Mouse (Mus musculus) myocyte (in vitro differentiated cells): ENCODE measurements around the gene Dmgdh. TPM values are rescaled to one million over a fixed set of nuclear protein-coding genes. Genes with fewer than 3 reads are reported as not detected.

Experiments used
- H3K27me3 ChIP-seq: one replicate; pipeline ENCODE4 v1.6.1; 2011; ENCODE audit not compliant: control insufficient read depth, insufficient read depth, insufficient read length
- H3K36me3 ChIP-seq: one replicate; pipeline ENCODE4 v1.6.1; 2011; ENCODE audit not compliant: control insufficient read depth, insufficient read depth
- H3K4me2 ChIP-seq: one replicate; pipeline ENCODE4 v1.6.1; 2011; ENCODE audit warnings: low read depth, control low read depth
- H3K4me3 ChIP-seq: one replicate; pipeline ENCODE4 v1.5.1; 2011; ENCODE audit warnings: mild to moderate bottlenecking, control low read depth, moderate library complexity
- H3K79me2 ChIP-seq: one replicate; pipeline ENCODE4 v1.6.1; 2011; ENCODE audit not compliant: control insufficient read depth, insufficient read depth
- H3ac ChIP-seq: one replicate; pipeline ENCODE4 v1.6.1; 2011; ENCODE audit not compliant: control insufficient read depth, insufficient read length
- CEBPB ChIP-seq: IDR thresholded peaks from 2 replicates; pipeline ENCODE4 v1.6.1; 2011; ENCODE audit warnings: mild to moderate bottlenecking, moderate library complexity; ENCODE audit not compliant: poor library complexity, insufficient read depth, severe bottlenecking
- E2F4 ChIP-seq: IDR thresholded peaks from one replicate; pipeline ENCODE4 v1.6.1; 2011; ENCODE audit warnings: mild to moderate bottlenecking, control low read depth, moderate library complexity; ENCODE audit not compliant: insufficient read depth
- MAX ChIP-seq: IDR thresholded peaks from one replicate; pipeline ENCODE4 v1.6.1; 2011; ENCODE audit warnings: low read depth, mild to moderate bottlenecking, control low read depth
- MYOD1 ChIP-seq, 3 experiments: IDR thresholded peaks; one replicate each; pipeline ENCODE4 v1.6.1; 2011; ENCODE audit warnings: control low read depth in 2 of 3, low read depth in 2 of 3, mild to moderate bottlenecking in 2 of 3, moderate library complexity in 1 of 3; ENCODE audit not compliant: insufficient read length in 2 of 3, control insufficient read depth in 1 of 3
- MYOG ChIP-seq, 3 experiments: IDR thresholded peaks; one replicate each; pipeline ENCODE4 v1.6.1; 2011; ENCODE audit warnings: control low read depth in 2 of 3, low read depth in 2 of 3, mild to moderate bottlenecking in 2 of 3; ENCODE audit not compliant: insufficient read length in 2 of 3, control insufficient read depth in 1 of 3, insufficient read depth in 1 of 3
- POLR2A ChIP-seq: IDR thresholded peaks from one replicate; pipeline ENCODE4 v1.6.1; 2011; ENCODE audit warnings: low read depth, mild to moderate bottlenecking, control low read depth, moderate library complexity; ENCODE audit not compliant: insufficient read length
- POLR2AphosphoS2 ChIP-seq: IDR thresholded peaks from one replicate; pipeline ENCODE4 v1.6.1; 2011; ENCODE audit warnings: low read depth, control low read depth; ENCODE audit not compliant: insufficient read length
- REST ChIP-seq: IDR thresholded peaks from one replicate; pipeline ENCODE4 v1.6.1; 2011; ENCODE audit warnings: mild to moderate bottlenecking, control low read depth, moderate library complexity; ENCODE audit not compliant: insufficient read depth, insufficient read length
- SRF ChIP-seq: IDR thresholded peaks from one replicate; pipeline ENCODE4 v1.6.1; 2011; ENCODE audit warnings: low read depth; ENCODE audit not compliant: control insufficient read depth, insufficient read length
- TCF12 ChIP-seq: IDR thresholded peaks from one replicate; pipeline ENCODE4 v1.6.1; 2011; ENCODE audit warnings: mild to moderate bottlenecking, control low read depth; ENCODE audit not compliant: poor library complexity, insufficient read depth, severe bottlenecking
- TCF3 ChIP-seq: IDR thresholded peaks from one replicate; pipeline ENCODE4 v1.6.1; 2011; ENCODE audit warnings: low read depth, control low read depth; ENCODE audit not compliant: insufficient read length
- USF1 ChIP-seq: IDR thresholded peaks from one replicate; pipeline ENCODE4 v1.6.1; 2011; ENCODE audit warnings: low read depth, mild to moderate bottlenecking, control low read depth, moderate library complexity
- polyA plus RNA-seq: library from polyadenylated mRNA; unstranded; fragments of >200 nt; fragmentation: generic; extraction: Trizol; gene quantifications from one replicate; pipeline ENCODE4 v1.2.1, GENCODE M21; 2012; ENCODE audit warnings: missing spikeins

Dmgdh gene
- polyA plus RNA-seq, 1 experiment = not detected

GRCm38 (mm10) chr13:93755084-93755483 is 80.9 kb downstream of the Dmgdh start:
- Histone ChIP-seq H3K4me3 (no peak overlapping the region), H3K27me3 (no peaks in the 10 kb centered on the region), H3K4me2 (no peak overlapping the region), H3K79me2 (no peaks in the 10 kb centered on the region), H3ac (no peak overlapping the region), H3K36me3 (no peaks in the 10 kb centered on the region)
- TF ChIP-seq CEBPB (peak; percentile 71), E2F4 (no peak)

GRCm38 (mm10) chr13:93756674-93757073 is 82.4 kb downstream of the Dmgdh start:
- Histone ChIP-seq H3K36me3 (no peaks in the 10 kb centered on the region), H3K4me2 (no peak overlapping the region), H3K4me3 (no peak overlapping the region), H3K79me2 (no peaks in the 10 kb centered on the region), H3ac (no peak overlapping the region), H3K27me3 (no peaks in the 10 kb centered on the region)
- TF ChIP-seq MYOG (IDR thresholded peaks at IDR 0.05; ENCODE audit: control insufficient read depth in 1 of 3, insufficient read depth in 1 of 3, insufficient read length in 2 of 3, low read depth in 2 of 3) = no peak
- no peak for TF ChIP-seq MYOD1 (IDR thresholded peaks at IDR 0.05; ENCODE audit: control insufficient read depth in 1 of 3, insufficient read length in 2 of 3, low read depth in 2 of 3)
- TF ChIP-seq TCF12 = no peak
- TF ChIP-seq CEBPB = no peak
- TF ChIP-seq MAX = no peak
- TF ChIP-seq POLR2A = no peak
- no peak for TF ChIP-seq TCF3
- no peak for TF ChIP-seq REST
- TF ChIP-seq POLR2AphosphoS2 = no peak
- TF ChIP-seq USF1 = no peak
- no peak for TF ChIP-seq SRF

GRCm38 (mm10) chr13:93757514-93757913 is 83.3 kb downstream of the Dmgdh start:
- no peak overlapping the region for H3ac ChIP-seq
- no peaks in the 10 kb centered on the region for H3K79me2 ChIP-seq
- H3K27me3 ChIP-seq = no peaks in the 10 kb centered on the region
- no peaks in the 10 kb centered on the region for H3K36me3 ChIP-seq
- no peak for TF ChIP-seq TCF3
- no peak for TF ChIP-seq USF1
- TF ChIP-seq CEBPB = no peak
- TF ChIP-seq POLR2AphosphoS2 = no peak
- TF ChIP-seq POLR2A = no peak
- no peak overlapping the region for H3K4me2 ChIP-seq
- no peak overlapping the region for H3K4me3 ChIP-seq

GRCm38 (mm10) chr13:93758149-93758898 is 84.1 kb downstream of the Dmgdh start:
- H3K79me2 ChIP-seq = no peaks in the 10 kb centered on the region
- TF ChIP-seq MAX (no peak), MYOD1 (IDR thresholded peaks at IDR 0.05; ENCODE audit: control insufficient read depth in 1 of 3, insufficient read length in 2 of 3, low read depth in 2 of 3) (no peak), POLR2A (no peak), SRF (no peak), USF1 (no peak), TCF3 (no peak), E2F4 (no peak), MYOG (IDR thresholded peaks at IDR 0.05; ENCODE audit: control insufficient read depth in 1 of 3, insufficient read depth in 1 of 3, insufficient read length in 2 of 3, low read depth in 2 of 3) (no peak), CEBPB (no peak), POLR2AphosphoS2 (no peak), REST (no peak), TCF12 (no peak)
- no peak overlapping the region for H3K4me2 ChIP-seq
- no peaks in the 10 kb centered on the region for H3K36me3 ChIP-seq
- H3ac ChIP-seq = no peak overlapping the region
- H3K4me3 ChIP-seq = no peak overlapping the region
- H3K27me3 ChIP-seq = no peaks in the 10 kb centered on the region

- no peak for TF ChIP-seq USF1
- no peak for TF ChIP-seq POLR2AphosphoS2
- TF ChIP-seq TCF3 = no peak
- no peak for TF ChIP-seq MAX
- TF ChIP-seq MYOG (IDR thresholded peaks at IDR 0.05; ENCODE audit: control insufficient read depth in 1 of 3, insufficient read depth in 1 of 3, insufficient read length in 2 of 3, low read depth in 2 of 3) = no peak
- no peak for TF ChIP-seq MYOD1 (IDR thresholded peaks at IDR 0.05; ENCODE audit: control insufficient read depth in 1 of 3, insufficient read length in 2 of 3, low read depth in 2 of 3)
- no peak for TF ChIP-seq REST
- no peak for TF ChIP-seq SRF
- TF ChIP-seq POLR2A = no peak
- TF ChIP-seq TCF12 = no peak
- TF ChIP-seq CEBPB = no peak
- no peak for TF ChIP-seq E2F4
- no peak overlapping the region for H3K4me3 ChIP-seq
These were observed 87.6 kb downstream of the Dmgdh start for GRCm38 (mm10) chr13:93761831-93762230.

More at GRCm38 (mm10) chr13:93761831-93762230, 87.6 kb downstream of the Dmgdh start:
- H3K4me2 ChIP-seq = no peak overlapping the region
- no peak overlapping the region for H3ac ChIP-seq
- H3K27me3 ChIP-seq = no peaks in the 10 kb centered on the region
- H3K79me2 ChIP-seq = no peaks in the 10 kb centered on the region
- no peaks in the 10 kb centered on the region for H3K36me3 ChIP-seq
